Mouse (Mus musculus) stomach, postnatal 0 days (tissue): Measurements from ENCODE around the gene Lifr. TPM values are rescaled to one million over a fixed set of nuclear protein-coding genes. Genes with fewer than 3 reads are reported as not detected.

Experiments used
- ATAC-seq: fragments of 200-750 bp; cut with Nextera tagmentation; 2 replicates; pipeline ENCODE4 v1.8.0; 2017; ENCODE audit not compliant: low FRiP score, low TSS enrichment
- DNase-seq: peaks from one replicate; pipeline ENCODE4 v3.0.0-alpha.2; 2016; ENCODE audit warnings: low spot score
- H3K27ac ChIP-seq: fragments of 300-500 bp; sonication (generic); replicated peaks from 2 replicates; pipeline ENCODE4 v1.5.1; 2014; ENCODE audit warnings: mild to moderate bottlenecking, control low read depth
- H3K27me3 ChIP-seq: fragments of 300-500 bp; sonication (generic); 2 replicates; pipeline ENCODE4 v1.6.1; 2014; ENCODE audit warnings: low read length; ENCODE audit not compliant: control insufficient read depth, insufficient read depth
- H3K36me3 ChIP-seq: fragments of 300-500 bp; sonication (generic); 2 replicates; pipeline ENCODE4 v1.6.1; 2014; ENCODE audit warnings: low read length, mixed read lengths; ENCODE audit not compliant: control insufficient read depth, insufficient read depth
- H3K4me1 ChIP-seq: fragments of 300-500 bp; sonication (generic); replicated peaks from 2 replicates; pipeline ENCODE4 v1.6.1; 2014; ENCODE audit warnings: antibody characterized with exemption; ENCODE audit not compliant: control insufficient read depth, insufficient read depth
- H3K4me2 ChIP-seq: fragments of 300-500 bp; sonication (generic); replicated peaks from 2 replicates; pipeline ENCODE4 v1.6.1; 2014; ENCODE audit warnings: low read depth, mild to moderate bottlenecking, control low read depth, moderate library complexity
- H3K4me3 ChIP-seq: fragments of 300-500 bp; sonication (generic); 2 replicates; pipeline ENCODE4 v1.5.1; 2014; ENCODE audit warnings: low read depth, low read length, control low read depth
- H3K9ac ChIP-seq: fragments of 300-500 bp; sonication (generic); 2 replicates; pipeline ENCODE4 v1.6.1; 2014; ENCODE audit warnings: mild to moderate bottlenecking, low read length, control low read depth, mixed read lengths
- H3K9me3 ChIP-seq: fragments of 300-500 bp; sonication (generic); 2 replicates; pipeline ENCODE4 v1.6.1; 2016; ENCODE audit warnings: low read length; ENCODE audit not compliant: control insufficient read depth
- CTCF ChIP-seq: IDR thresholded peaks from 2 replicates; pipeline ENCODE4 v1.5.1; 2016; ENCODE audit warnings: antibody characterized with exemption, low read depth, mild to moderate bottlenecking, moderate library complexity
- EP300 ChIP-seq: optimal IDR thresholded peaks from 2 replicates; pipeline ENCODE3; 2016; ENCODE audit warnings: antibody characterized with exemption
- WGBS: fragments of 180-500 bp; shearing (Covaris S2); extraction: QIAGEN DNeasy Blood & Tissue Kit; methylation state at CpG from one replicate; pipeline ENCODE4 v1.1.7; 2014; 5-methylcytosine and 5-hydroxymethylcytosine counted together
- polyA plus RNA-seq: library from polyadenylated mRNA; unstranded; fragments of >200 nt; fragmentation: Nextera tagmentation; extraction: Ambion mirVana; gene quantifications from 2 replicates; pipeline ENCODE4 v1.2.1, GENCODE M21; 2015

The Lifr gene
- polyA plus RNA-seq, 1 experiment from 2014 or later, result 15.6 TPM

GRCm38 (mm10) chr15:7240950-7241349, 150.5 kb downstream of the Lifr start:
- no peaks in the 10 kb centered on the region for H3K4me1 ChIP-seq

GRCm38 (mm10) chr15:7242161-7242850, 151.9 kb downstream of the Lifr start:
- H3K9ac ChIP-seq, result no peak overlapping the region
- no peak overlapping the region for H3K4me2 ChIP-seq
- no peak overlapping the region for H3K27ac ChIP-seq
- TF ChIP-seq CTCF (no peak), EP300 (no peak)
- H3K4me3 ChIP-seq, result no peak overlapping the region
- no peaks in the 10 kb centered on the region for H3K4me1 ChIP-seq
- 80% methylated on average over 15 of the region's 15 CpGs for WGBS
- no peaks in the 10 kb centered on the region for H3K9me3 ChIP-seq
- DNase-seq (no peak), ATAC-seq (no peak)
- H3K36me3 ChIP-seq, result no peaks in the 10 kb centered on the region
- no peaks in the 10 kb centered on the region for H3K27me3 ChIP-seq

More at GRCm38 (mm10) chr15:7240950-7241349, 150.5 kb downstream of the Lifr start:
- 70% methylated on average over 3 of the region's 3 CpGs for WGBS
- DNase-seq, result no peak
- no peak overlapping the region for H3K9ac ChIP-seq
- no peak overlapping the region for H3K4me3 ChIP-seq
- TF ChIP-seq EP300 (no peak), CTCF (no peak)
- H3K9me3 ChIP-seq, result no peaks in the 10 kb centered on the region
- H3K4me2 ChIP-seq, result no peak overlapping the region
- no peaks in the 10 kb centered on the region for H3K27me3 ChIP-seq
- H3K27ac ChIP-seq, result no peak overlapping the region
- no peaks in the 10 kb centered on the region for H3K36me3 ChIP-seq
- ATAC-seq, result no peak

Other genes starting within 250 kb of the Lifr start
- 1.7 and 2.5 TPM in 2 replicates for gene Osmr, start 215.6 kb upstream of the Lifr start, polyA plus RNA-seq